Mouse (Mus musculus): ENCODE measurements around the gene Rnf39. TPM values are rescaled to one million over a fixed set of nuclear protein-coding genes. Genes with fewer than 3 reads are reported as not detected.

Rnf39 gene
- polyA plus RNA-seq, 1 experiment from 2014 or later = 0.65 TPM

- Histone ChIP-seq H3K36me3 (ENCODE audit: control insufficient read depth, insufficient read depth, low read length) (no peaks in the 10 kb centered on the region), H3K9ac (ENCODE audit: low read length) (no peak overlapping the region), H3K4me1 (replicated peaks; ENCODE audit: control insufficient read depth, insufficient read depth, low read length) (no peaks in the 10 kb centered on the region), H3K27ac (ENCODE audit: low read length) (no peak overlapping the region), H3K4me3 (ENCODE audit: low read length) (no peak overlapping the region), H3K27me3 (ENCODE audit: control insufficient read depth, insufficient read depth, low read depth, low read length) (no peaks in the 10 kb centered on the region), H3K9me3 (ENCODE audit: control insufficient read depth, low read length) (no peaks in the 10 kb centered on the region), H3K4me2 (ENCODE audit: low read depth, low read length) (no peak overlapping the region)
- 63% methylated on average over 14 of the region's 14 CpGs for WGBS
- ATAC-seq (ENCODE audit: low read depth) = peak; percentile 36; the same call in 1 of the 2 replicates
Measured at GRCm38 (mm10) chr17:36970316-36970890, 27.7 kb downstream of the Rnf39 start.

GRCm38 (mm10) chr17:36971172-36971850, 28.6 kb downstream of the Rnf39 start:
- Histone ChIP-seq H3K4me1 (replicated peaks; ENCODE audit: control insufficient read depth, insufficient read depth, low read length) (no peaks in the 10 kb centered on the region), H3K9ac (ENCODE audit: low read length) (no peak overlapping the region), H3K9me3 (ENCODE audit: control insufficient read depth, low read length) (no peaks in the 10 kb centered on the region), H3K27me3 (ENCODE audit: control insufficient read depth, insufficient read depth, low read depth, low read length) (no peaks in the 10 kb centered on the region), H3K27ac (ENCODE audit: low read length) (no peak overlapping the region), H3K4me3 (ENCODE audit: low read length) (no peak overlapping the region), H3K36me3 (ENCODE audit: control insufficient read depth, insufficient read depth, low read length) (no peaks in the 10 kb centered on the region), H3K4me2 (ENCODE audit: low read depth, low read length) (no peak overlapping the region)
- WGBS = 84% methylated on average over 6 of the region's 6 CpGs
- no peak for ATAC-seq (ENCODE audit: low read depth)

GRCm38 (mm10) chr17:36972791-36973190, 30.1 kb downstream of the Rnf39 start:
- no peaks in the 10 kb centered on the region for H3K27me3 ChIP-seq (ENCODE audit: control insufficient read depth, insufficient read depth, low read depth, low read length)
- no peaks in the 10 kb centered on the region for H3K4me1 ChIP-seq (replicated peaks; ENCODE audit: control insufficient read depth, insufficient read depth, low read length)
- H3K9me3 ChIP-seq (ENCODE audit: control insufficient read depth, low read length) = no peaks in the 10 kb centered on the region
- ATAC-seq (ENCODE audit: low read depth) = no peak
- H3K9ac ChIP-seq (ENCODE audit: low read length) = no peak overlapping the region
- H3K27ac ChIP-seq (ENCODE audit: low read length) = no peak overlapping the region
- no peak overlapping the region for H3K4me2 ChIP-seq (ENCODE audit: low read depth, low read length)
- WGBS = 70% methylated on average over 3 of the region's 3 CpGs
- no peaks in the 10 kb centered on the region for H3K36me3 ChIP-seq (ENCODE audit: control insufficient read depth, insufficient read depth, low read length)
- no peak overlapping the region for H3K4me3 ChIP-seq (ENCODE audit: low read length)

GRCm38 (mm10) chr17:36973271-36973787, 30.6 kb downstream of the Rnf39 start:
- 66% methylated on average over 8 of the region's 8 CpGs for WGBS
- no peak overlapping the region for H3K9ac ChIP-seq (ENCODE audit: low read length)
- no peak for ATAC-seq (ENCODE audit: low read depth)
- H3K36me3 ChIP-seq (ENCODE audit: control insufficient read depth, insufficient read depth, low read length) = no peaks in the 10 kb centered on the region
- no peak overlapping the region for H3K27ac ChIP-seq (ENCODE audit: low read length)
- H3K9me3 ChIP-seq (ENCODE audit: control insufficient read depth, low read length) = no peaks in the 10 kb centered on the region
- no peak overlapping the region for H3K4me3 ChIP-seq (ENCODE audit: low read length)
- no peaks in the 10 kb centered on the region for H3K27me3 ChIP-seq (ENCODE audit: control insufficient read depth, insufficient read depth, low read depth, low read length)
- no peak overlapping the region for H3K4me2 ChIP-seq (ENCODE audit: low read depth, low read length)
- H3K4me1 ChIP-seq (replicated peaks; ENCODE audit: control insufficient read depth, insufficient read depth, low read length) = no peaks in the 10 kb centered on the region

- no peaks in the 10 kb centered on the region for H3K27me3 ChIP-seq (ENCODE audit: control insufficient read depth, insufficient read depth, low read depth, low read length)
- H3K4me2 ChIP-seq (ENCODE audit: low read depth, low read length) = peak within 1 kb of the TSS; percentile 47
- H3K4me3 ChIP-seq (ENCODE audit: low read length) = peak within 1 kb of the TSS; percentile 20
- 10% methylated on average over 18 of the region's 18 CpGs for WGBS
- H3K9ac ChIP-seq (ENCODE audit: low read length) = peak within 1 kb of the TSS; percentile 47
- H3K27ac ChIP-seq (ENCODE audit: low read length) = peak within 1 kb of the TSS; percentile 4; the same call in 1 of the 2 replicates
- no peaks in the 10 kb centered on the region for H3K36me3 ChIP-seq (ENCODE audit: control insufficient read depth, insufficient read depth, low read length)
- no peaks in the 10 kb centered on the region for H3K9me3 ChIP-seq (ENCODE audit: control insufficient read depth, low read length)
- peak; percentile 23; the same call in 1 of the 2 replicates for ATAC-seq (ENCODE audit: low read depth)
- peaks cover 8% of the 10 kb centered on the region for H3K4me1 ChIP-seq (replicated peaks; ENCODE audit: control insufficient read depth, insufficient read depth, low read length)
Measured at GRCm38 (mm10) chr17:36981221-36981813, 38.6 kb downstream of the Rnf39 start, which contains the start of gene 2410137M14Rik. Gene 2410137M14Rik, minus strand, starts transcription at chr17:36981237.

GRCm38 (mm10) chr17:36981845-36982244, 39.1 kb downstream of the Rnf39 start:
- 0 out of 2 replicates have a peak, but pooled peaks cover 2% of the 10 kb centered on the region for H3K27me3 ChIP-seq (ENCODE audit: control insufficient read depth, insufficient read depth, low read depth, low read length)
- H3K27ac ChIP-seq (ENCODE audit: low read length) = no peak overlapping the region; the same call in 1 of the 2 replicates
- H3K9me3 ChIP-seq (ENCODE audit: control insufficient read depth, low read length) = no peaks in the 10 kb centered on the region
- H3K4me2 ChIP-seq (ENCODE audit: low read depth, low read length) = peak overlapping the region; percentile 47; the same call in 1 of the 2 replicates
- ATAC-seq (ENCODE audit: low read depth) = no peak
- H3K36me3 ChIP-seq (ENCODE audit: control insufficient read depth, insufficient read depth, low read length) = no peaks in the 10 kb centered on the region
- WGBS = 6% methylated on average over 4 of the region's 4 CpGs
- peaks cover 8% of the 10 kb centered on the region for H3K4me1 ChIP-seq (replicated peaks; ENCODE audit: control insufficient read depth, insufficient read depth, low read length)
- peak overlapping the region; percentile 20 for H3K4me3 ChIP-seq (ENCODE audit: low read length)
- no peak overlapping the region for H3K9ac ChIP-seq (ENCODE audit: low read length)

- H3K36me3 ChIP-seq (ENCODE audit: control insufficient read depth, insufficient read depth, low read length) = no peaks in the 10 kb centered on the region
- H3K9ac ChIP-seq (ENCODE audit: low read length) = no peak overlapping the region
- H3K4me3 ChIP-seq (ENCODE audit: low read length) = no peak overlapping the region
- 30% methylated on average over 5 of the region's 5 CpGs for WGBS
- H3K4me1 ChIP-seq (replicated peaks; ENCODE audit: control insufficient read depth, insufficient read depth, low read length) = peaks cover 8% of the 10 kb centered on the region
- no peak overlapping the region for H3K4me2 ChIP-seq (ENCODE audit: low read depth, low read length)
- peak; percentile 86 for ATAC-seq (ENCODE audit: low read depth)
- H3K9me3 ChIP-seq (ENCODE audit: control insufficient read depth, low read length) = no peaks in the 10 kb centered on the region
- H3K27ac ChIP-seq (ENCODE audit: low read length) = peak overlapping the region; percentile 34
- H3K27me3 ChIP-seq (ENCODE audit: control insufficient read depth, insufficient read depth, low read depth, low read length) = peaks cover 6% of the 10 kb centered on the region; the same call in 1 of the 2 replicates
Measured at GRCm38 (mm10) chr17:36982253-36983155, 39.8 kb downstream of the Rnf39 start.

GRCm38 (mm10) chr17:36988475-36988874, 45.8 kb downstream of the Rnf39 start:
- Histone ChIP-seq H3K36me3 (ENCODE audit: control insufficient read depth, insufficient read depth, low read length) (no peaks in the 10 kb centered on the region), H3K4me3 (ENCODE audit: low read length) (peak overlapping the region; percentile 25), H3K27ac (ENCODE audit: low read length) (no peak overlapping the region), H3K27me3 (ENCODE audit: control insufficient read depth, insufficient read depth, low read depth, low read length) (peaks cover 22% of the 10 kb centered on the region), H3K9ac (ENCODE audit: low read length) (no peak overlapping the region), H3K4me2 (ENCODE audit: low read depth, low read length) (peak overlapping the region; percentile 44), H3K4me1 (replicated peaks; ENCODE audit: control insufficient read depth, insufficient read depth, low read length) (no peaks in the 10 kb centered on the region), H3K9me3 (ENCODE audit: control insufficient read depth, low read length) (no peaks in the 10 kb centered on the region)
- WGBS = 7% methylated on average over 24 of the region's 24 CpGs
- ATAC-seq (ENCODE audit: low read depth) = no peak

All from lung, embryonic 16.5 days (tissue).